In the genomic region with DNA sequence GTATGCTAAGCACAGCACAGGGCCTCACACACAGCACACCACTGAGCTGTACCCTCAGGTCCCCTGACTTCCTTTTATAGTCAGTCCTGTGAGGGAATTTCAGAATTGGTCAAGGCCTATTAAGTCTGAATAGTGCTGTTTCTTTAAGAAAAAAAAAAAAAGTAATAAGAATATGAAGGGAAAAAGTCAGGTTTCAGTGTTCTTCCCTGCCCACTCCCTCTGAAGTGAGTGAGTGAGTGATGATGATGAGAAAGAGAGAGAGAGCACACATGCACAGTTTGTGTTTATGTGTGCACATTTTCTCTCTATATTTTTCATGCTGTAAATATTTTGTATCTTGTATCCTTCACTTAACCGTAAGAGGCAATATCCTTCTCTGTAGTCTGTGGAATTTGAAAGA, we compare ENCODE assay signal across 9 mouse cellular contexts. TPM values are rescaled to one million over a fixed set of nuclear protein-coding genes. Genes with fewer than 3 reads are reported as not detected.
DNase-seq lines count a peak whose midpoint lies in the region; ATAC-seq and TF ChIP-seq lines count a peak whose summit lies in the region.
"Had no signal": no experiment of that assay in that cellular context is flagged by ENCODE, and none has a peak within 500 bp of the region (broad histone marks: within the 10 kb centered on the region; RNA-seq: fewer than 3 reads in every experiment).

No protein-coding gene starts in this region.

- no peak for ATAC-seq in heart, embryonic 16.5 days (replicated peaks; ENCODE audit: extremely low read depth, insufficient read depth, low FRiP score)
- ATAC-seq in lung, embryonic 16.5 days (ENCODE audit: low read depth): no peak
- ATAC-seq in inflammation-experienced regulatory T-cells, adult 6 months: peak; percentile 21
- ATAC-seq in stomach, postnatal 0 days (ENCODE audit: low FRiP score, low TSS enrichment): no peak

- H3K36me3 ChIP-seq in heart, embryonic 16.5 days (ENCODE audit: control insufficient read depth, insufficient read depth): no peaks in the 10 kb centered on the region
- no peaks in the 10 kb centered on the region for H3K36me3 ChIP-seq in lung, embryonic 16.5 days (ENCODE audit: control insufficient read depth, insufficient read depth, low read length)
- no peaks in the 10 kb centered on the region for H3K36me3 ChIP-seq in stomach, postnatal 0 days (ENCODE audit: control insufficient read depth, insufficient read depth, low read length)

- H3K4me2 ChIP-seq in heart, embryonic 16.5 days (ENCODE audit: low read depth, low read length): 0 out of 2 replicates have a peak overlapping the region, but pooled peaks have one; percentile 23
- no peak overlapping the region for H3K4me2 ChIP-seq in lung, embryonic 16.5 days (ENCODE audit: low read depth, low read length)
- H3K4me2 ChIP-seq in stomach, postnatal 0 days (replicated peaks; ENCODE audit: low read depth): 0 out of 2 replicates have a peak overlapping the region, but pooled peaks have one; percentile 9

- peaks cover 13% of the 10 kb centered on the region for H3K4me1 ChIP-seq in heart, embryonic 16.5 days (ENCODE audit: control insufficient read depth, insufficient read depth, low read length)
- peaks cover 19% of the 10 kb centered on the region for H3K4me1 ChIP-seq in lung, embryonic 16.5 days (replicated peaks; ENCODE audit: control insufficient read depth, insufficient read depth, low read length)
- peaks cover 5% of the 10 kb centered on the region for H3K4me1 ChIP-seq in stomach, postnatal 0 days (replicated peaks; ENCODE audit: control insufficient read depth, insufficient read depth)

- 36% methylated on average over 1 of the region's 1 CpGs for WGBS in heart, embryonic 16.5 days
- 22% methylated on average over 1 of the region's 1 CpGs for WGBS in lung, embryonic 16.5 days
- 21% methylated on average over 1 of the region's 1 CpGs for WGBS in stomach, postnatal 0 days

- no peak overlapping the region for H3K9ac ChIP-seq in heart, embryonic 16.5 days (ENCODE audit: low read length)
- H3K9ac ChIP-seq in lung, embryonic 16.5 days (ENCODE audit: low read length): no peak overlapping the region
- H3K9ac ChIP-seq in stomach, postnatal 0 days (ENCODE audit: low read length): no peak overlapping the region

- peak overlapping the region; percentile 65 for H3K27ac ChIP-seq in heart, embryonic 16.5 days (ENCODE audit: low read length)
- peak overlapping the region; percentile 78 for H3K27ac ChIP-seq in lung, embryonic 16.5 days (ENCODE audit: low read length)
- peak overlapping the region; percentile 88 for H3K27ac ChIP-seq in stomach, postnatal 0 days (replicated peaks)

- H3K27me3 ChIP-seq in heart, embryonic 16.5 days (ENCODE audit: control insufficient read depth, insufficient read depth, low read length): no peaks in the 10 kb centered on the region
- no peaks in the 10 kb centered on the region for H3K27me3 ChIP-seq in lung, embryonic 16.5 days (ENCODE audit: control insufficient read depth, insufficient read depth, low read depth, low read length)
- no peaks in the 10 kb centered on the region for H3K27me3 ChIP-seq in stomach, postnatal 0 days (ENCODE audit: control insufficient read depth, insufficient read depth, low read length)

- TF ChIP-seq EP300 in stomach, postnatal 0 days (optimal IDR thresholded peaks at IDR 0.05): no peak

- H3K4me3 ChIP-seq in heart, embryonic 16.5 days (ENCODE audit: low read length): no peak overlapping the region
- H3K4me3 ChIP-seq in lung, embryonic 16.5 days (ENCODE audit: low read length): no peak overlapping the region
- no peak overlapping the region for H3K4me3 ChIP-seq in stomach, postnatal 0 days (ENCODE audit: low read depth, low read length)

- TF ChIP-seq CTCF in stomach, postnatal 0 days (IDR thresholded peaks at IDR 0.05; ENCODE audit: low read depth): no peak

- no peak for DNase-seq in heart, adult 8-10 months (ENCODE audit: low spot score)
- DNase-seq in lung, postnatal 25 days (ENCODE audit: low spot score): no peak
- no peak for DNase-seq in stomach, postnatal 0 days (ENCODE audit: low spot score)
- DNase-seq in spleen, postnatal 10 days (ENCODE audit: low spot score in 2 of 2): no peak
- DNase-seq: cerebellum, adult 18-20 months; lung, postnatal 14 days had no signal

- no peaks in the 10 kb centered on the region for H3K9me3 ChIP-seq in heart, embryonic 16.5 days (replicated peaks; ENCODE audit: control insufficient read depth, low read length)
- H3K9me3 ChIP-seq in lung, embryonic 16.5 days (ENCODE audit: control insufficient read depth, low read length): no peaks in the 10 kb centered on the region
- no peaks in the 10 kb centered on the region for H3K9me3 ChIP-seq in stomach, postnatal 0 days (ENCODE audit: control insufficient read depth, low read length)

RNA-seq across cellular contexts. Expression of a gene that starts 11.0 kb away (rescaled TPM):
- 4.3 and 5.2 TPM in 2 replicates for polyA plus RNA-seq in heart, embryonic 16.5 days (2015; fragmentation: Nextera tagmentation; extraction: Ambion mirVana)
- total RNA-seq in heart, adult 8-10 months (2022): 10 to 100 TPM; 15.7 to 25.5 (median 21.1) TPM
- polyA plus RNA-seq in lung, embryonic 16.5 days (2015; fragmentation: Nextera tagmentation; extraction: Ambion mirVana): 8.8 and 9.2 TPM in 2 replicates
- polyA plus RNA-seq in inflammation-experienced regulatory T-cells, adult 6 months (2017; shearing (Covaris generic)): 10 to 100 TPM; 18.5 to 34.1 (median 25.9) TPM
- polyA plus RNA-seq in stomach, postnatal 0 days (2015; fragmentation: Nextera tagmentation; extraction: Ambion mirVana): 7.0 and 7.1 TPM in 2 replicates

RNA-seq across cellular contexts. Expression of a gene that starts 55.2 kb away (rescaled TPM):
- polyA plus RNA-seq in heart, embryonic 16.5 days (2015; fragmentation: Nextera tagmentation; extraction: Ambion mirVana): 115 and 136 TPM in 2 replicates
- total RNA-seq in heart, adult 8-10 months (2022): 10 to 100 TPM; 61.1 to 70.9 (median 64.9) TPM
- 159 TPM in 2 replicates for polyA plus RNA-seq in lung, embryonic 16.5 days (2015; fragmentation: Nextera tagmentation; extraction: Ambion mirVana)
- polyA plus RNA-seq in inflammation-experienced regulatory T-cells, adult 6 months (2017; shearing (Covaris generic)): 100 to 1,000 TPM; 113 to 129 (median 117) TPM
- 105 and 114 TPM in 2 replicates for polyA plus RNA-seq in stomach, postnatal 0 days (2015; fragmentation: Nextera tagmentation; extraction: Ambion mirVana)
